Mouse (Mus musculus) forebrain, embryonic 14.5 days (tissue): ENCODE results near the gene Cryl1. TPM values are rescaled to one million over a fixed set of nuclear protein-coding genes. Genes with fewer than 3 reads are reported as not detected.
A peak's percentile ranks its signal among the peaks of the same experiment; 100 is the strongest.

ENCODE experiments used
- ATAC-seq: fragments of 200-750 bp; cut with Nextera tagmentation; 2 replicates; pipeline ENCODE4 v1.8.0; 2017; ENCODE audit warnings: mild to moderate bottlenecking, moderate library complexity
- DNase-seq: peaks from one replicate; pipeline ENCODE4 v3.0.0-alpha.2; 2015; ENCODE audit warnings: low spot score
- H3K27ac ChIP-seq: fragments of 300-500 bp; sonication (generic); 2 replicates; pipeline ENCODE4 v1.5.1; 2014; ENCODE audit warnings: low read depth, mild to moderate bottlenecking, control low read depth, low read length, moderate library complexity
- H3K27me3 ChIP-seq: fragments of 300-500 bp; sonication (generic); replicated peaks from 2 replicates; pipeline ENCODE4 v1.6.1; 2014; ENCODE audit warnings: low read length, control low read depth, mixed read lengths; ENCODE audit not compliant: control insufficient read depth, insufficient read depth
- H3K36me3 ChIP-seq: fragments of 300-500 bp; sonication (generic); 2 replicates; pipeline ENCODE4 v1.6.1; 2014; ENCODE audit warnings: low read length, control low read depth; ENCODE audit not compliant: control insufficient read depth, insufficient read depth
- H3K4me1 ChIP-seq: fragments of 300-500 bp; sonication (generic); 2 replicates; pipeline ENCODE4 v1.6.1; 2014; ENCODE audit warnings: antibody characterized with exemption, low read length, control low read depth; ENCODE audit not compliant: control insufficient read depth, insufficient read depth
- H3K4me2 ChIP-seq: fragments of 300-500 bp; sonication (generic); 2 replicates; pipeline ENCODE4 v1.6.1; 2014; ENCODE audit warnings: mild to moderate bottlenecking, control low read depth, low read length
- H3K4me3 ChIP-seq: fragments of 300-500 bp; sonication (generic); 2 replicates; pipeline ENCODE4 v1.5.1; 2014; ENCODE audit warnings: low read depth, low read length, control low read depth
- H3K9ac ChIP-seq: fragments of 300-500 bp; sonication (generic); 2 replicates; pipeline ENCODE4 v1.6.1; 2014; ENCODE audit warnings: mild to moderate bottlenecking, low read length, control low read depth, moderate library complexity
- H3K9me3 ChIP-seq: fragments of 300-500 bp; sonication (generic); replicated peaks from 2 replicates; pipeline ENCODE4 v1.6.1; 2016; ENCODE audit warnings: low read length, control low read depth, mixed read lengths; ENCODE audit not compliant: control insufficient read depth
- WGBS: fragments of 180-500 bp; shearing (Covaris S2); extraction: QIAGEN DNeasy Blood & Tissue Kit; methylation state at CpG from one replicate; pipeline ENCODE4 v1.1.7; 2014; 5-methylcytosine and 5-hydroxymethylcytosine counted together
- polyA plus RNA-seq: library from polyadenylated mRNA; unstranded; fragments of >200 nt; fragmentation: Nextera tagmentation; extraction: Ambion mirVana; gene quantifications from 2 replicates; pipeline ENCODE4 v1.2.1, GENCODE M21; 2014

Cryl1 gene
- polyA plus RNA-seq, 1 experiment from 2014 or later = 9.0 TPM

DNA sequence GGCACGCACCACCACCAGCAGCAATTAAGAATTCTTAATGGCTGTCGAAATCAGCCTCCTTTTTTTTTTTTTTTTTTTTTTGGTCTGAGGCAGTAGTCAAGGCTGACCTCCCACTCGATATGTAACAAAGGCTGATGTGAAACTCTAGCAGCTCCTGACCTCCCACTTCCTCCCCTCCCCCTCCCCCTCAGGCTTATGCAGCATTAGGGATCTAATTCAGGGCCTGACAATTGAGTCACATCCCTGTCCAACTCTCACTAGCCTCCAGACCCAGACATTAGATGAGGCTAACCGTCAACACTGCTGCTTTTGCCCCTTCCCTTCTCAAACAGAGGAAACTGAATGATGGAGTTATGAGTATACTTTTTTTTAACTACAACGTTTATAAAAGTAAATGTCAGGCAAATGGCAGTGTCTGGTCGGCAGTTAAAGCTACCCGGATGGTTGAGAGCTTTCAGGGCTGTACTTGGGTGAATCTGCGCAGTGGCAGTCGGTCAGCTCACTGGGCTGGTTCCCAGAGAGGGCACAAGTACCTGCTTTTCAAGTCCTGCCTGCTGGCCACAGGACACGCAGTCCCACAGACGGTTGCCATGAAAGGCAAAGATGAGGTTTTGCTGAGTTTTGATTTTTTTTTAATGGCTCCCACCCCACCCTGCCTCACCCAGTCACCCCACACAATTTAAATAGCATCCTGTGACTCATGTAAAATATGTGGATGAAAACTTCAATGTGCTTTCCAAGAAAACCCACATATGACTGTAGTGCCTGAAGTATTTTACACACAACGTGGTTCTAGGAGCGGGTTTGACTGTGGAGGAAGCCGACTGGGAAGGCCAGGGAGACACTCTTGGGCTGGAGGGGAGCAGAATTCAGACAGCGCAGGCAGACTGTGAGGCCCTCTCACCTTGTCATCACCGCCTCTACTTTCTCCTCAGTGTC is 81.4 kb downstream of the Cryl1 start:
- Histone ChIP-seq H3K4me2 (no peak overlapping the region), H3K36me3 (no peaks in the 10 kb centered on the region), H3K27me3 (no peaks in the 10 kb centered on the region), H3K4me3 (no peak overlapping the region), H3K9me3 (no peaks in the 10 kb centered on the region), H3K4me1 (no peaks in the 10 kb centered on the region), H3K27ac (no peak overlapping the region), H3K9ac (no peak overlapping the region)
- DNase-seq (no peak), ATAC-seq (no peak)
- 67% methylated on average over 16 of the region's 16 CpGs for WGBS

GRCm38 (mm10) chr14:57315976-57316375 is 82.4 kb downstream of the Cryl1 start:
- 9% methylated on average over 3 of the region's 3 CpGs for whole genome bisulfite sequencing
- H3K4me3 ChIP-seq = no peak overlapping the region
- no peak overlapping the region for H3K9ac ChIP-seq
- no peaks in the 10 kb centered on the region for H3K27me3 ChIP-seq
- no peaks in the 10 kb centered on the region for H3K9me3 ChIP-seq
- no peak overlapping the region for H3K27ac ChIP-seq
- no peaks in the 10 kb centered on the region for H3K4me1 ChIP-seq
- peak; percentile 34; the same call in 1 of the 2 replicates for ATAC-seq
- no peak overlapping the region for H3K4me2 ChIP-seq
- H3K36me3 ChIP-seq = no peaks in the 10 kb centered on the region
- peak; percentile 46 for DNase-seq

- H3K9ac ChIP-seq = no peak overlapping the region
- no peaks in the 10 kb centered on the region for H3K4me1 ChIP-seq
- H3K27me3 ChIP-seq = no peaks in the 10 kb centered on the region
- 28% methylated on average over 7 of the region's 7 CpGs for WGBS
- ATAC-seq (no peak), DNase-seq (peak; percentile 37)
- no peak overlapping the region for H3K4me2 ChIP-seq
- H3K4me3 ChIP-seq = no peak overlapping the region
- no peaks in the 10 kb centered on the region for H3K36me3 ChIP-seq
- no peaks in the 10 kb centered on the region for H3K9me3 ChIP-seq
- no peak overlapping the region for H3K27ac ChIP-seq
Measured at GRCm38 (mm10) chr14:57315551-57315950, 82.8 kb downstream of the Cryl1 start.

DNA sequence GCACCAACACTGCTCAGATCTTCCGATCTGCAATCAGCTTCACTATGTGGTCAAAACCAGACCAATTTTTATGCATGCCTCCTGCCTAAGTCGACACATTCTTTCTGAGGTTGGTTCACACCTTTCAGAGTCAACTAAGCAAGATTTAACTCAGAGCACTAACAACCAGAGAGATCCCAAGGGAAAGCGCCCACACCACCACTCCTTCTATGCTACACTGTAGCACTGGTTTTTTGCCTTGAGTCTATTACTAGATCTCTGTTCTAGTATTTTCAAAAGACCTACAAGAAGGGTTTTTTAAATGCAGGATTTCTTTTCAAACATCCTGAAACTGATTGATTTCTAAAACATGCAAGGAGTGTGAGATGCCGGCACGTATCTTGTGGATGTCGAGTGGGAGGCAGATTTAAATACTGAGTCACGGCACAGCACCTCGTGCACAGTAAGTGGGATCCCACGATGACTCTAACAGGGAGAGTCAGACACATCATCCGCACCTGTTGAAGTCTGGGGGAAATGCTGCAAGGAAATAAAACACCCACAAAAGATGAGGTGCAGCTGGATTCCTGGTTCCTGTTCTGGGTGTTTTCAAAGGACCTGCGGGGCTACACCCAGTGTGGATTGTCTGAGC is 96.6 kb downstream of the Cryl1 start:
- DNase-seq (no peak), ATAC-seq (no peak)
- H3K9me3 ChIP-seq = no peaks in the 10 kb centered on the region
- H3K4me1 ChIP-seq = no peaks in the 10 kb centered on the region
- H3K36me3 ChIP-seq = no peaks in the 10 kb centered on the region
- no peak overlapping the region for H3K27ac ChIP-seq
- H3K4me3 ChIP-seq = no peak overlapping the region
- H3K27me3 ChIP-seq = no peaks in the 10 kb centered on the region
- H3K4me2 ChIP-seq = no peak overlapping the region
- H3K9ac ChIP-seq = no peak overlapping the region
- 90% methylated on average over 11 of the region's 11 CpGs for WGBS

DNA sequence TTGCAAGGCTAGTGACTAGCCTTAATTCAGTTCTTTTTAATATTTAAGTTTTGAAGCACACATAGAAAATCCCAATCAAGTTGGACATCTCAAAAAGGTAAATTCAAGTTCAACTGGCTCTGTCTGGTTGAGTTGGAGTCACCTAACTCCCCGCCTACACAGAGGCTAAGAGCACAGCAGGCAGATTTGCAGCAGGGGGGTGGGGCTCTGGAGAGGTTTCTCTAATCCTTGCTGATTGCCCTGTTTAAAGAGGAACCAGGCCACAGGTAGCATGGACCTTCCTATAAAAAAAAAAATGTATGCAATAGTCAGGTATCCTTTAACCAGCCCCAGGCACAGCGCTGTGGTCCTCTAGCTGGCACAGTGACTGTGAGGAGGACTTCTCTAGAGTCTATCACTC is 97.8 kb downstream of the Cryl1 start:
- Histone ChIP-seq H3K9ac (no peak overlapping the region), H3K4me1 (no peaks in the 10 kb centered on the region), H3K9me3 (no peaks in the 10 kb centered on the region), H3K27ac (no peak overlapping the region), H3K36me3 (no peaks in the 10 kb centered on the region), H3K27me3 (no peaks in the 10 kb centered on the region), H3K4me2 (no peak overlapping the region), H3K4me3 (no peak overlapping the region)
- DNase-seq (no peak), ATAC-seq (no peak)
- 48% methylated on average over 2 of the region's 2 CpGs for WGBS

DNA sequence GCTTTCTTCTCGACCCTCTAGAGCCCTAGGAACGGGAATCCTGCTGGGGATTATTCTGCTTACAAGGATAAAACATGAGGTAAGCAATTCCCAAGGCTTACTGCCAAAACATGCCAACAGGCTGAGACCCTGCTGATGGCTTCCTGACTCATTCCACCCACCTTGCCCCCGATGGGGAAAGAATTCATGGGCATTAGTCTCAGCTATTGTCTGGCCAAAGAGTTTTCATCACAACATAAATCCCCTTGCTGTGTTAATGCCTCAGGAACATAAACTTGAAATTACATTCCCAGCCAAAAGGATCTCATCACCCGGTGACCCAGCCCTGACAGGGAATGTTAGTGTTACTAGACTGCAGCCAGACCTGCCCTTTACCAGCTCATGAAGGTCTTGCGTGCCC is 100.7 kb downstream of the Cryl1 start:
- DNase-seq = no peak
- Histone ChIP-seq H3K4me3 (no peak overlapping the region), H3K9ac (no peak overlapping the region), H3K4me1 (no peaks in the 10 kb centered on the region), H3K27ac (no peak overlapping the region), H3K36me3 (no peaks in the 10 kb centered on the region), H3K27me3 (no peaks in the 10 kb centered on the region), H3K9me3 (no peaks in the 10 kb centered on the region), H3K4me2 (no peak overlapping the region)
- no peak for ATAC-seq
- WGBS = 64% methylated on average over 5 of the region's 5 CpGs

DNA sequence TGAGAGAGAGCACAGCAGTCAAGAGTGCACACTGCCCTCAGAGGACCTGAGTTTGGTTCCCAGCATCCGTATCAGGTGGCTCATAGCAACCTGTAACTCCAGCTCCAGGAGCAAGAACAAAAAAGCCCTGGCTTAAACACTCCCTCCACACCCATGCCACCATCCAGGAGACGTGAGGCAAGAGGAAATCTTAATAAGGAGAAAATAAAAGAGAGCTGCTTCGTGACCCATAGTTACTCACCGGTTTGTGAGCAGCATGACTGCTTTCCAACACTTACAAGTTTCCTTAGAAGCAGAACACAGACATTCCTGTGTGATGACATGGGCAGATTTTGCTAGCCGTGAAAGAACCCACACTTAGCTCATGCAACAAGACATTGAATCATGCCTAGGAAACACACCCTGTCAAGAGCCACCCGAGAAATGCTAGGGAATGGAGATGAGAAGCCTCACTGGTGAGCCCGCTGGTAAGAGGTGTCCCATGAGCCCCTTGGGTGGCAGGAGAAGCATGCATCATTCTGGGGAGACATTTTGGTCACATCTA is 106.9 kb downstream of the Cryl1 start:
- no peak for DNase-seq
- no peak overlapping the region for H3K4me3 ChIP-seq
- H3K27ac ChIP-seq = no peak overlapping the region
- no peaks in the 10 kb centered on the region for H3K36me3 ChIP-seq
- H3K4me2 ChIP-seq = no peak overlapping the region
- no peak for ATAC-seq
- no peaks in the 10 kb centered on the region for H3K27me3 ChIP-seq
- H3K9me3 ChIP-seq = no peaks in the 10 kb centered on the region
- 87% methylated on average over 7 of the region's 7 CpGs for WGBS
- H3K4me1 ChIP-seq = no peaks in the 10 kb centered on the region
- no peak overlapping the region for H3K9ac ChIP-seq

DNA sequence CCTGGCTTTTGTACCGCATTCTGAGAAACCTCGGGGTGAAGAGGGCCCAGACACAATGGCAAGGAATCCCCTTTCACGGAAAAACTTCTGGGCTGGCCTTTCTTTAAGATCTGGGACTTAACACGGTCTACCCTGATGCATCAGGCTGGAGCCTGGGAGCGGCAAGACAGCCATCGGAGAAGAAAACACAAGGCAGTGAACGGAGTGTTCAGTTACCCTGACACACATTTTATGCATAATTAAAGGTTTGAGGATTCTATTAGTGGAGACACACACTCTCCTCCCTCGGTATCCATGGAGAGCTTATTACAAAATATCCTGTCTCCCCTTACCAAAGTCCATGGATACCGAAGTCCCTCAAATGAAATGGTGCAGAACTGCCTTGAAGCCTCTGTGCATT is 109.2 kb downstream of the Cryl1 start:
- no peak for ATAC-seq
- H3K4me1 ChIP-seq = no peaks in the 10 kb centered on the region
- no peak overlapping the region for H3K27ac ChIP-seq
- 20% methylated on average over 9 of the region's 9 CpGs for WGBS
- no peaks in the 10 kb centered on the region for H3K36me3 ChIP-seq
- no peak overlapping the region for H3K4me2 ChIP-seq
- no peak overlapping the region for H3K4me3 ChIP-seq
- no peak for DNase-seq
- H3K27me3 ChIP-seq = no peaks in the 10 kb centered on the region
- no peak overlapping the region for H3K9ac ChIP-seq
- H3K9me3 ChIP-seq = no peaks in the 10 kb centered on the region

DNA sequence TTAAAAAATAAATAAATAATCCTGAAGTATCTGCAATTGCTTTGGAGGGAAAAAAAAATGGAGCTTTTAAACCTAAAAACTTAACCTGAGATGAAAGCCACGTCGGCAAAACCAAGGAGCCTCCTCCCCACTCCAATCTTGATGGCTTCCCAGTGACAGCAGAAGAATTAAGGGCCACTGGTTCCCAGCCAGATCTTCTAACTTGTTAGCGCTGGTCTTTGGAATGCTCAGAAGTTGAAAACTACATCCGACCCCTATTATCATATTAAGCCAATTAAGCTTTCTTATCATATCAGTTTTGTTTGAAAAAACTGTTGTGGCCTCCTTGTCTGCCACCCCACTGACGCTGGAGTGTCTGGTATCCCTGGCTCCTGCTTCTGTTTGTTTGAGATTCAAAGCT is 114.5 kb downstream of the Cryl1 start:
- DNase-seq (no peak), ATAC-seq (no peak)
- no peak overlapping the region for H3K9ac ChIP-seq
- H3K4me3 ChIP-seq = no peak overlapping the region
- H3K4me2 ChIP-seq = no peak overlapping the region
- no peaks in the 10 kb centered on the region for H3K4me1 ChIP-seq
- no peaks in the 10 kb centered on the region for H3K27me3 ChIP-seq
- no peak overlapping the region for H3K27ac ChIP-seq
- 64% methylated on average over 5 of the region's 5 CpGs for WGBS
- H3K9me3 ChIP-seq = no peaks in the 10 kb centered on the region
- H3K36me3 ChIP-seq = no peaks in the 10 kb centered on the region
